Mouse (Mus musculus) layer of hippocampus, adult 18-20 months (tissue): Measurements from ENCODE around the gene Cryzl2. TPM values are rescaled to one million over a fixed set of nuclear protein-coding genes. Genes with fewer than 3 reads are reported as not detected.
A peak's percentile ranks its signal among the peaks of the same experiment; 100 is the strongest.

Experiments used
- DNase-seq, 2 experiments: peaks; one replicate each; pipeline ENCODE4 v3.0.0; 2022; ENCODE audit warnings: low spot score in 2 of 2
- total RNA-seq, 2 experiments: library from RNA; stranded (reverse); gene quantifications; 2 replicates each; pipeline ENCODE4 v1.2.3; 2021

Cryzl2 gene
- total RNA-seq, 2 experiments from 2014 or later: 5.5 to 5.7 TPM

DNA sequence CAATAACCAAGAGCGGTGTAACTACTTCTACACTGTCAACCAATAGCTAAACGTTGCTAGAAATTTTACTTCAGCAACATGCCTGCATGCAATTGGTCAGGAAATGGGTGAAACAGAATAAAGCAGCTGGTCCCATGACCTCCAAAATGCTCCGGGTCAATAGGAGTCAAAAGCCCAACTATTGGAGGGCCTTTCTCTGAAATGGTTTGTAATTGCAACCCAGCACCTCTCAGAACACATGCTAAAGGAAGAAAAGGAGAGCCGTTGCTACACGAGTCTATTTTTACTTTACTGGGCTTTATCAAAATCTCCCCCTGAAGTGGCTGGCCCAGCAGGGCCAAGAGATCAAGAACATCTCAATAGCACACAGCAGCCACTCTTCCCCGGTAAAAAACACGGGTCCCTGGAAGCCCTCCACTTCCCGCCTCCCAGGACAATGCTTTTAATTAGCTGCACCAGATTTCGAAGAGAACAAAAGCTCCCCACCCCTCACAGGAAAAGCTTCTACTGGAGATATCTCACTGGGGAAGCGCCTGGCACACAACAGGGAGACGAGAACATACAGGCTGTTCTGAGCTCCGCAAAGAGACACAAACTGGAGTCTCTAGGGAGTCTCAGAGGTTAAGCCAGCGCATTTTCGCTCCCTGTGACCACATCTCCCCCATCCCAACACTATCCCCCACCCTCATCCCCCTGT lies 15.2 kb upstream of the Cryzl2 start:
- DNase-seq: peak; percentile 56 to 87

- DNase-seq: peak in 1 of 2 experiments; percentile 44
Measured at GRCm38 (mm10) chr1:157443723-157444561, 14.4 kb upstream of the Cryzl2 start.

DNA sequence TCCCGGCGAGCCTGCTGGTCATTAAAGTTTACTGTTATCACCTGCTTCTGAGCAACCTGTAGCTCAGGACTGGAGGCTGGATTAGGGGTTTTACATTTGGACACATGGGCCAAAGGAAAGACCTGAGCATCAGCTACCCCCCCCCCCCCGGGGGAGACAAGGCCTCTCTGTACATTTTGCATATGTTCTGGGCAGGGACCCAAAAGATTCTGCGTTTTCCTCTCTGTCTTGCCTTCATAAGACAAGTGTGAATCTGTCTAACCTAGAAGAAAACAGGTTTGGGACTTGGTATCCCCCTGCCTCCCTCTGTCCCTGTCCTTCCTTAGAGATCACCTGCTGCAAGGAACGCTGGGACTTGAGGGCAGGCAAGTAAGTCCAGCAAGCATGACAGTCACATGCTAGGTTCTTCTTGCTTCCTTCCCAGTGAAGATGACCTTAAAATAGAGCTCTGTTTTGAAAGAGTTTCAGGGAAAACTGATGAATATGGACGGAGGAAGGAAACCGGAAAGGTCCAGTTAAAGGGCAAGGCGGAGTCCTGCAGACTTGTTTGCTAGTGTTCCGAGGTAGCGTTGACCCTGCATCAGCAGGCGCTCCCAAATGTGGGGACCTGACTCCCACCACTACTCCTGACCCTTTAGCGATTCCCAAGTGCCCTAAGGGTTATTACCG lies 13.6 kb upstream of the Cryzl2 start:
- DNase-seq: no peak

GRCm38 (mm10) chr1:157445398-157445910 lies 12.9 kb upstream of the Cryzl2 start:
- DNase-seq: no peak

DNA sequence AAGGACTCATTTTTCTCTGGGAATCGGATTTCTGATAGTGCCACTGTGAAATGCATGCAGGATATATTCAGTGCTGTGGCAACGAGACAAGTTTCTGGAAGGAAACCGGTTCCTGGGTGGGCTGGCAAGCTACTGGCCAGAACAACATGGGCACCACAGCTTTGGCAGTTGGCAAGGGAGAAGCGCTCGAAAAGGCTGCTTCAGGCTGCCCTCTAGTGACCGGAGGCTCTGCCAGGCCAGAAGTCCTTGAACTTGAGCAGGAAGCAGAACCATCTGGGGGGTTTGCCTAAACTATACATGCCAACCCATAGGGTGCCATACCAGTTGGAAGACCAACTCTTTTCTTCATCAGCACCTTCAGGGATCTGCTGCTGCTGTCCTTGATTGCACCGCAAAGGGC lies 12.1 kb upstream of the Cryzl2 start:
- DNase-seq: peak; percentile 63 to 87

DNA sequence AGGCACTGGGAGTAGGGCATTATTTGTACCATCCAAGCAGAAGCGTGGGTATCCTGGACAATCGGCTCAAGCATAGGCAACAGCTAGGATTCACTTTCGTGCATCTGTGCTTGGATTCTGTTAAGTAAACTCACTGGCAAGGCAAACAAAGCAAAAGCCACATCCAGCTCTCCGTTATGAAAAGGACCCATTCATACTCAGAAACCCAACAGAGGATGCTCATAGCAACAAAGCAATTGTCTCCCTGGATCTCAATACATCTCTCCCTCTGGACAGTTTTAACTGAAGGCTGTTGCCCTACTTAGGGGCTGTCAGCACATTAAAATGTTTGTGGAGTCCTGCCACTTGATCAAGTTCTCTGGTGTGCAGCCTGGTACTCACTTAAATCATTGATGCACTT lies 11.2 kb upstream of the Cryzl2 start:
- DNase-seq: peak in 1 of 2 experiments; percentile 60

DNA sequence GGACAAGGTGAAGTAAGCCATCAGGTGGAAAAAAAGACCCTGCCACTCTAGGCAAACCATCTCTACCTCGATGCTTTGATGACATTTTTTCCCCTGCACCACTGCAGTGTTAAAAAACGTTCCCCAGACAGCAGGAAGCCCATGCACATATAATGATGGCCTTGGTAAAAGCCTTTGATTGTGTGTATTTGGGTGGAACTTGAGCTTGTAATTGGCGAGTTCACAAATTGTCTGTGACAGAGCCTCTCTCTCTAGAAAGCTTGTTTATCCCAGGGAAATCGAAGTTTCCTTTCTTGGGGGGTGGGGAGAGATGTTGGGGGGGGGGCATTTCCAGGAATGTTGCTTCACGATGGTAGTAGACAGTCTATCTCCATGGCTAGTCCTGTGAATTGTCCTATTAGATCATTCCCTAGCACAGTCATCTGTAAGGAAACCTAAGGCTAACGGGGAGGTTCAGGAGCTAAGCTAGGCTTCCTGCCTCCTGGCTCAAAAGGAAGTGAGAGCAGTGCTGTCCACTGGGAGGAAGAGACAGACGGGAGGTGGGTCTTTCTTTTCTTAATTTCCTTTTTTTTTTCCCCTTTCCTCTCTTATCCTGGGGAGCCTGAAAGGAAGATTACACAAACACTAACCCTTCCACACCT lies 10.1 kb upstream of the Cryzl2 start:
- no peak for DNase-seq

GRCm38 (mm10) chr1:157448805-157449188 lies 9.6 kb upstream of the Cryzl2 start:
- DNase-seq: no peak

- DNase-seq: no peak
Measured at GRCm38 (mm10) chr1:157449532-157449931, 8.8 kb upstream of the Cryzl2 start.

DNA sequence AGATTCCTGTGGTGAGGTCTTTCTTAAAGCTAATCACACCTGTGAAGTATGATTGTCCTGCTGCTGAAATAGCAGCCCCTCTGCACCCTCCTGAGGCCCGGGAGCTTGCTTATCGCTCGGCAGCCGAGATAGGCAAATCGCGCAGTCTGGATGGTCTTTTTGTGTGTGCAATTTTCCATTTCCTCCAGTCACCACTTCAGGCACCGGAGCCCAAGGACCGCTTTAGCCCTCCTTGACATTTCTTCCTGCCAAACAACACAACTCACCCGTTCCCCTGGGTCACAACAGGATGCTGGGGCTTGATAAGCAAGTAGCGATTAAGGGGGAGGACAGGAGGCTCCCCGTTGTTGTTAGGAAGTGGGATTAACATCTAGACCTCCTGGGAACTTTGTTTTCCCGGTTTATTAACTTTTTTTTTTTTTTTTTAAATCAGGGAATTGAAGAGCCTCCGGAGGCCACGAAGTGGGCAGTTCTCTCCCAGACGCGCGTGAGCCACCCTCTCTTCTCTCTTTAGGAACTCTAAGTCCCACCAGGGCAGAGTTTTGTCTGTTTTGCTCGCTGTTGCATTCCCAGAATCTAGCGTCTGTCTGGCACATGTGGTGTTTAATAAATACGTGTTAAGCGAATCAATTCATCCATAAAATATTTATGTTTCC lies 8.3 kb upstream of the Cryzl2 start:
- DNase-seq: no peak

DNA sequence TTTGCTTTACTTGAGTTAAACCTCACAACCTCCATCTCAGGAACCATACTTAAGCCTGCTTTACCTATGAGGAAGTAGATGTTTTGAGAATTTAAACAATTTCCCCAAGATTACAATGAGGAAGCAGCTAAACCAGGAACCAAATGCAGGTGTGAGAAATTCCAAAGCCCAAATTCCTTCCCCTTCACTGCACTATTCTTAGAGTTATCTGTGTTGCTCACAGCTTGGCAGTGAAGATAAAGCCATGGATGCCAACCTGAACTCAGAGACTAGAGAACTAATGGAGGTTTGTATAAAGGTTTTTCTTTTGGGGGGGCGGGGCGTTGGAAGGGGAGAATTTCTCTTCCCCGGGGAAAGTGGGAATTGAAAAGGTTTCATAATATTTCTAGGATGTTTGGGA lies 6.1 kb upstream of the Cryzl2 start:
- DNase-seq: no peak

- DNase-seq: no peak
Measured at GRCm38 (mm10) chr1:157452759-157453549, 5.4 kb upstream of the Cryzl2 start.

DNA sequence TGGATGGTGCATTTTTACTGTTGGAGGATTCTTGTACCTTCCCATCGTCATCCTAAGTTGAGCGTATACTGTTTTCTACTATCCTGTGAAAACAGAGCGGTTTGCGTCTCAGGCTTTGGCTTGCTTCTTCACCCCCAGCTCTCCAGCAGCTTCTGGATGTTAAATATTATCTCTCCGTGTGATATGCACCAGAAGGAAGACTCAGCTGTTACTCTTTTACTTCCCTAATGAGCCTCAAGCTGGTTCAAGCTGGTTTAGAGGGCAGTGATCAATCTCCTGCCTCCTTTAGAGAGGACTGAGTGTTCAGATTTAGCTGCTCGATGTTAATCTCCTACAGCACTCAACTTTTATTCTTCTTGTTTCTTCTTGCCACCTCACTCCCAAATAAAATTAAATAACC lies 3.5 kb upstream of the Cryzl2 start:
- DNase-seq: no peak

- DNase-seq: no peak
Measured at GRCm38 (mm10) chr1:157457789-157458188, 588 bp upstream of the Cryzl2 start.

- DNase-seq: no peak
Measured at GRCm38 (mm10) chr1:157459904-157460303, 1.5 kb downstream of the Cryzl2 start.

- DNase-seq: no peak
Measured at GRCm38 (mm10) chr1:157461276-157461675, 2.9 kb downstream of the Cryzl2 start.

DNA sequence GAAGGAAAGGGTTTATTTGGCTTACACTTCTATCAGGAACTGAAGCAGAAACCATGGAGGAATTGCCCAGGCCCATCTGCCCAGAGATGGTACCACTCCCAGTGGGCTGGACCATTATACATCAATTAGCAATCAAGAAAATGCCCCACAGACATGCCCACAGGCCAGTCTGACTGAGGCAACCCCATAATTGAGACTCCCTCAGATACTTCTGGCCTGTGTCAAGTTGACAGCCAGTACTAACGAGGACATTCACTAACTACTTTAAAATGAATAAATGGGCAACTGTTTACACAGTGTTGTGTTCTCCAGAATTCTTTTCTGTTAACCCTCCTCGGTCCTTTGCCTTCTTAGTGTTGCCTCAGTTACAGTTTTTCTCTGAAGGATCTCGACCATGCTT lies 4.0 kb downstream of the Cryzl2 start:
- DNase-seq: no peak

DNA sequence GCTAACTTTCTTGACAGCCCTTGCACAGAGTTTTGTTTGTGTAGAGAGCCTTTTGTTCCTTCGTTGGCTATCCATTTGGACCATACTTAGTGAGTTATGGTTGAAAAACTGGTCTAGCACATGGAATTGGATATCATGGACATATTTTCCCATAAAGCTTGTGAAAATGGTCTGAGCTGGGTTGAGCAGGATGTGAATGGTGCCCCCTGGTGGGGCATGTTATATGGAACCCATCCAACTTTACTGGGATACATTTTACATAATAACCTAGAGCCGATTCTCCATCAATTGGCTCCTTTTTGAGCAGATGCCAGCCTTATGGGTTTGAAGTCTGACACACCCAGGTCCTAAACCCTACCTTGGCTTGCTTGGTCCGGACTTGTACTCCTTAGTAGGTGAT lies 6.8 kb downstream of the Cryzl2 start:
- peak in 1 of 2 experiments; percentile 84 for DNase-seq

GRCm38 (mm10) chr1:157467866-157468265 lies 9.5 kb downstream of the Cryzl2 start:
- DNase-seq: no peak
